Mouse (Mus musculus) common myeloid progenitor, adult 5-6 weeks (primary cell): Measurements from ENCODE around the gene Spint2. TPM values are rescaled to one million over a fixed set of nuclear protein-coding genes. Genes with fewer than 3 reads are reported as not detected.

Source experiments
- ATAC-seq: replicated peaks from 2 replicates; pipeline ENCODE4 v1.8.0; 2016; ENCODE audit warnings: low read depth, mild to moderate bottlenecking, moderate TSS enrichment, inconsistent platforms; ENCODE audit not compliant: poor library complexity, severe bottlenecking
- total RNA-seq: library from RNA; stranded (forward); fragments of 200-1000, 187-1606 nt; gene quantifications from 2 replicates; pipeline ENCODE4 v1.2.3, GENCODE M21; 2017

The Spint2 gene
- total RNA-seq, 1 experiment from 2014 or later = 25.3 TPM

DNA sequence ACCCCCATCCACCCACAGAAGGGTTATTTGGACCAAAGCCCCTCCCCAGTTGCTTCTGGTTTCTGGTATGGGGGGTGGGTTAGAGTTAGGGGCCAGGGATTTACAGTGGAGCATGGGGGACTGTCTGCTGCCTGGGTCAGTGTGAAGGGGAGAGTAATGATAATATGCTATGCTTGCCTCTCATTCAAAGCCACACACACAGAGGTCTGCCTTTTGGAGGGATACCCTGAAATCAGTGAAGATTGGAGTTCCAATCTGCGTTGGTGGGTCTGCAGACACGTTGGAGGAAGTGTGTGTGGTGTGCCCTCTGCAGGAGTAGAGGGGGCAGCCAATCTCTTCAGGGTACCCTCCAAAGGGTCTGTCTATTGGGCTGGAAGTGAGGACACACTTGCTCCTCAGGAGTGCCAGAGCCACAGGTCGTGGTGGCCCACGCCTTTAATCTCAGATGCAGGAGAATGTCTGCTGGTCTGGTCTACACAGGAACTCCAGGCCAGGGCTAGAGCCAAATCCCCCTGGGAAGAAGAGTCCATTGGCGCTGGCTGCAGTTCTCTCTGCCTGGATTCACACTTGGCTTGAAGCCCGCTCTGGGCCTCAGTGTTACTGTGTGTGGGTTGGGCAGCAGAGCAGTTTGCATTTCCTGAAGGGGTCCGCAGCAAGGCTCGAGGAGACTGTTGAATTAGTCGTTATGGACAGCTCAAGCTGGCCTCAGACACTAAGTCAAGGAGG is 23.7 kb upstream of the Spint2 start:
- no peak for ATAC-seq

DNA sequence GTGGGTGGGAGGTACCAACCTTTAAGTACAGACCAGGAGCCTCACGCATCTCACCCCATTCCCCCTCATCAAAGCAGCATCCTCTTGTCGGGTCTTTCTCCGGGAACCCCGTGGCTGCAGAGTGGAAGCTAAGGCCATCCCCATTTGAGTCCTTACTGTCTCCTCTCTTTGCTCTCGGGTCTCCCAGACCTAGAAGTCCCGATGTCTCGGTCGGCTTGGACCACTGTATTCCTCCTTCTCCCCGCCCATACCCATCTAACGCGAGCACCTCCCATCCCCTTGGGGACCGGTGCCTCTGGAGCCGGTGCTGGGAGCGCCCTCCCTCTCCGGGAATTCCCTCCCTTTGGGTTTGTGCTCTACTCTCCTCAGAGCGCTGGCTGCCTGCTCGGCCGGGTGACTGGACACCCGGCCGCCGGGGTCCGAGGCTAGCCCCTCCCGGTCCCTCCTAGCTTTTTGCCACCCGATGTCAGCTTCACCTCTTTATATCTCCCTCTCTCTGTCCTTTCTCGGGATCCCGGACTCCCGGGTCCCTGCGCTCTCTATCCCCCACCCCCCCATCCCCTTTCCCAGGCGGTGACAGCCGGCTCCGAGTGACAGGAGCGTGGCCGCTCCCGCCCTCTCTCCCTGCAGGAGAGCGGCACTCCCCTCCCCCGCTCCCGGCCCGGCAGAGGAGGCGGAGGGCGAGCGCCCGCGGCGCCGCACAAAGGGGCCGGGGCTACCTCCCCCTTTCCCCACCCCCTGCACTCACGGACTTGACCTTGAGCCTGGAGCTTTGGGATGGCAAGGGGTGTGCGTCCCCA is 23.0 kb upstream of the Spint2 start:
- no peak for ATAC-seq

DNA sequence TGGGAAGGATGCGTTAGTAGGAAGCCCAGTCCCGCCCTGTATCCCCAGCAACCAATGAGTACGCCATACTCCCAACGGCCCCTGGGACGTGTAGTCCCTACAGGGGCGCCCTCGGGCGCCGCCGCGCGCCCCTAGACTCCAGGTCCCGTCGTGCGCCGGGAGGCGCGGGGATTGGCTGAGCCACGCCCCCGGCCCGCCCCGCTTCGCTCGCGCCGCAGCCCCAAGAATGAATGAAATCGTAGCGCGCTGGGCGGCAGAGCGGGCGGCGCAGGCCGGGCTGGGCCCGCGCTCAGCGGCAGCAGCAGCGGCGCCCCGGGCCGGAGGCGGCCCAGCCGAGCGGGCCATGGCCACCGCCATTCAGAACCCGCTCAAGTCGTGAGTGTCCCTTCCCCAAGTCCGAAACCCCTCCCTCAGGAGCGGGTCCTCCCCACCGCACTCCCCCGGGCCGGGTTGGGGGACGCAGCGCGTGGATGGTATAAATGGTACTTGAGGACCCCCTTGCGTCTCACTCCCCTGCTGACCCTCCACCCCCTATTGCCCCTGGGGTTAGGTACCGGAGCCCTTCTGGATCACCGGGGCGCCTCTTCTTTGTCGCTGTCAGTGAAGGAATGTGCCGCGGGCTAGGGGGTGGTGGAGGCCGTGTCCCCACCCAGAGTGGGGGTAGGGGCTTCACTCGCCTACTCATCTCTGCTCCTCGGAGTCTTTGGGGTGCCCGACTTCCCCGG is 22.2 kb upstream of the Spint2 start, which contains the start of gene Dpf1:
Gene Dpf1 (plus strand): TSS at position 214 of the 725 bp plus-strand sequence.
- peak; percentile 62 for ATAC-seq

- no peak for ATAC-seq
Measured at GRCm38 (mm10) chr7:29302641-29303040, 20.9 kb upstream of the Spint2 start.

DNA sequence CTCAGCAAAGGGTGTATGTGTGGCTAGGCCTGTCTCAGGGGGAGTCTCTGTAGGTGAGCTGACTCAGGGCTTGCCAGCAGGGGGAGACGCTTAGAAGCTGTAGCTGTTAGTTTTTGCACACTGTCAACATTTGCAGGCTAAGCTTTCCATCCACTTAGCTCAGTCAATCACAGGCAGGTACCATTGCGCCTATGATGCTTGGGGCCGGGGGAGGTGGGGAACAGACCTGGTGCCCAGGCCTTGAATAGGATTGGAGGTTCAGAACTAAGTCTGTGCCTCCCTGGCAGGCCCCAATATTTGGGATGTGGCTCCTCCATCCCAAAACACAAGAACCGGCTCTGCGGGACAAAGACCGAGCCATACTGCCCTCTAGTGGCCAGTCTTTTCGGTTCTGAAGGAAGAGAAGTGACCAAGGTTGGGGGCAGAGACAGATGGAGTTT is 19.4 kb upstream of the Spint2 start:
- ATAC-seq = peak; percentile 35; the same call in 1 of the 2 replicates

GRCm38 (mm10) chr7:29296998-29297397 is 15.3 kb upstream of the Spint2 start:
- peak; percentile 80 for ATAC-seq

DNA sequence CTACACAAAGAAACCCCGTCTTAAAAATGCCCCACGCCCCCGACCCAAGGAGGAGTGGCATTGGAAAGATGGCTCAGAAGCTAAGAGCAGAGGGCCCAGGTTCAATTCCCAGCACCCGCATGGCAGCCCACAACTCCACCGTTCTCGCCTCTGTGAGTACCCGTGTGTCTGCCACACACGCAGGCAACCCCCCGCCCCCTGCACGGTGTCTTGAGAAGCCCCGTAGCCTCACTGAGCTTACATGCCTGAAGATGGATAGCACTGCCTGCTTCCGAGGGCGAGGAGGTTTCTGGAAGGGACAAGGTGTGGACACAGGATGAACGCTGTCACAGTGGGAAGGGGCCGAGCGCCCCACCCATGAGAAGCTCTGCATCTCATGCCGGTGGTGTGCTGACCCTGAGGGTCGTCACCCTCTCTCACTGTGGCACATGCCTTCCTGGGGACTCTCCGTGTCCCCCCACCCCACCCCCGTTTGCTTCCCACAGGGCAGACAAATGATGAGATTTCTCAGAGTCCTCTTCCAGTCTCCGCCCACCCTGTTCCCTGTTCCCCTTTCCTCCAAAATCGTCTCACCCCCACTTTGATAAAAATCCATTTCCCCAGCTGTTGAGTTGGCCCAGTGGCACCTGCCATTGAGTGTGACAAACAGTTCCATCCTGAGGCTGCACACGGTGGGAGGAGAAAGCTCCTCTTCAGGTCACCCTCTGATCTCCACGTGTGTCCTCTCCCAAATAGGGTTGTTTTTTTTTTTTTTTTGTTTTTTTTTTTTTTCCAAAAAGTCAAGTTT is 14.3 kb upstream of the Spint2 start:
- ATAC-seq = no peak

- ATAC-seq = peak; percentile 28; the same call in 1 of the 2 replicates
Measured at GRCm38 (mm10) chr7:29294111-29294761, 12.5 kb upstream of the Spint2 start.

DNA sequence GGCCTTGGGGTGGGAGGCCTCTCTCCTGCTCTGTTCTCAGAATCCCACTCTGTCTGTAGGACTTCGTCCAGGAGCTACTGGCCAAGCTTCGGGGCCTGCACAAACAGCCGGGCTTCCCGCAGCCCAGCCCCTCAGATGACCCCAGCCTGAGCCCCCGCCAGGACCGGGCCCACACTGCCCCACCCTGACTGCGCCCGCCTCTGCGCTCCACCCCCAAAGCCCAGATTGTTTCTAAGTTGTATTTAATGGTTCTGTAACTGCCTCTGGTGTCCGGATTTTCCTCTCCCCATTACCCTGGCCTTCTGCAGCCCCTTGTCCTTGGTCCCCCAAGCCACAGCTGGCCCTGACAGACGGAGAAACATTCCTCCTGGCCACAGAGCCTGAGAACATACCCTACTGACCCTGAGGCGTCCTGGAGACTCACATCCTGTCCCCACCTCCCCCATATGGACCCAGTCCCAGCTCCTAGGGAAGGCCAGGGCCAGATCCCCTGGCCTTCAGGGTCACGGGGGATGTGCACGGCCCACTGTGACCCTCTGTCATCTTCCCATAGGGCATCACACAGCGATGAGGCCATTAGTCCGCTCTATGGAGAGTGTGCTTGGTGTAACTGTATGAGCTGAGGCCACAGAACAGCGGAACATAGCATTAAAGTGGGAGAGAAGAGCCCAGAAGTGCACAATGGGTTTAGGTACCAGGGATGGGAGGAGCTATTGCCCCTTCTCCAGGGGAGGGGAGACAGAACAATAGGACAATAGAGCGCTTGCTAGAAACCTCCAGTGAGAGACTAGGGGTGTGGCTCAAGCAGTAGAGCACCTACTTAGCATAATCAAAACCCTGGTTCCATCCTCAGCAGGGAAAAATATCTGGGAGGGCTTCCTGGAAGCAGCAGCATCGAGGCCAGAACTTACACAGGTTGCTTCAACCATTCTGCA is 11.7 kb upstream of the Spint2 start:
- ATAC-seq = no peak

DNA sequence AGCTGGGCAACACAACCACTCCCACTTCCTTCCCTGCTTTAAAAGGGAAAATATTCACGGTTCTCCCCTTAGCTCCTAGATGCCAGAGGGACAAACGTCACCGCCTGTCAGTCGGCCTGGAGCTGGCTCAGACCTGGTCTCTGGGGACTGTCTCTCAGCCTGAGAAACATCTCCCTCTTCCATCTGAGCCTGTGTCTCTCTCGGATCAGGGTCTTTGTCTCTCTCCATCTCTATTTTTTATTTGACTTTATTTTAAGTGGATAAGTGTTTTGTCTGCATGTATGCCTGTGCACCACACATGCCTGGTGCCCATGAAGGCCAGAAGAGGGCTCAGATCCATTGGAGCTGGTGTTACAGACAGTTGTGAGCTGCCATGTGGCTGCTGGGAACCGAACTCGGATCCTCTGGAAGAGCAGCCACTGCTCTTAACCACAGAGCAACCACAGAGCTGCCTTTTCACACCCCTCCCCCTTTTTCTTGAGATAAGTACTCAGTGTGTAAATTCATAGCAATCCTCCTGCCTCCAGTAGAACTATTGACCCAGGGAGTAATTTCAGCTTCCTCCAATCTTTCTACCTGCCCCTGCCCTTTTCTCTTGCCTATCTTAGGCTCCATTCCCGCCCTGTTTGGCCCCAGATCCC is 10.9 kb upstream of the Spint2 start:
- no peak for ATAC-seq

GRCm38 (mm10) chr7:29291616-29292457 is 10.1 kb upstream of the Spint2 start:
- ATAC-seq = no peak

- ATAC-seq = no peak
Measured at GRCm38 (mm10) chr7:29290691-29291485, 9.2 kb upstream of the Spint2 start.

- no peak for ATAC-seq
Measured at GRCm38 (mm10) chr7:29289856-29290255, 8.1 kb upstream of the Spint2 start.

DNA sequence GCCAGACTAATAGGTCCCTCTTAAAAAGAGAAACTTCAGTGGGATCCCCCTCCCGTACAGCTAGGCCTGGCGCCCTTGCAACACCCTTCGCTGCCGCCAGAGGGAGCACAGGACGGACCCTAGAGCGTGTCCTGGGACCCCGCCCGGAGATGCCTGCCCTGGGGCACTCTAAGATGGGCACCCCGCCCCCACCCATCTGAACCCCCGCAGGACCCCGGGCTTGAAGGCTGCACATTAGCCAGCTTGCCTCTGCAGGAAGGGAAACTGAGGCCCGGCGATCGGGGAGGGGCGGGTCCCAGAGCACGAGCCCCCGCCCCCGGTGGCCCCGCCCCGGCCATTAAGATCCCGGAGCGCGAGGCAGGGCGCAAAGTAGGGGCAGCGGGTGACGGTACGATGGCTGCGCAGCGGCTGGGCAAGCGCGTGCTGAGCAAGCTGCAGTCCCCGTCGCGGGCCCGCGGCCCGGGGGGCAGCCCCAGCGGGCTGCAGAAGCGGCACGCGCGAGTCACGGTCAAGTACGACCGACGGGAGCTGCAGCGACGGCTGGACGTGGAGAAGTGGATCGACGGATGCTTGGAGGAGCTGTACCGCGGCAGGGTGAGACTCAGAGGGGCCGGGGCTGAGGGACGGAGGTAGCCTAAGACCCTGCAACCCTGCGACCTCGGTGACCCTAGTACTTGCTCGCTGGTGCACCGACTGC is 7.4 kb upstream of the Spint2 start, which contains the start of gene Ppp1r14a:
Gene Ppp1r14a (plus strand): TSS at position 367 of the 697 bp plus-strand sequence.
- ATAC-seq = peak; percentile 70

GRCm38 (mm10) chr7:29288079-29288478 is 6.4 kb upstream of the Spint2 start:
- no peak for ATAC-seq
